Mouse (Mus musculus) midbrain, embryonic 14.5 days (tissue): Measurements from ENCODE around the gene Cox18. TPM values are rescaled to one million over a fixed set of nuclear protein-coding genes. Genes with fewer than 3 reads are reported as not detected.
"Not testable (repeated sequence)": the region's sequence is repeated elsewhere in the genome, so short reads cannot be mapped to it uniquely, and the experiment has no call there.

Experiments
- ATAC-seq: fragments of 200-750 bp; cut with Nextera tagmentation; 2 replicates; pipeline ENCODE4 v1.8.0; 2017; ENCODE audit warnings: moderate number of reproducible peaks, moderate library complexity; ENCODE audit not compliant: low FRiP score, low TSS enrichment
- DNase-seq: peaks from one replicate; pipeline ENCODE4 v3.0.0-alpha.2; 2015
- H3K27ac ChIP-seq: fragments of 300-500 bp; sonication (generic); replicated peaks from 2 replicates; pipeline ENCODE4 v1.5.1; 2014; ENCODE audit warnings: mild to moderate bottlenecking, low read depth, low read length, moderate library complexity
- H3K27me3 ChIP-seq: fragments of 300-500 bp; sonication (generic); 2 replicates; pipeline ENCODE4 v1.6.1; 2014; ENCODE audit warnings: low read length, control low read depth, mixed read lengths; ENCODE audit not compliant: control insufficient read depth, insufficient read depth
- H3K36me3 ChIP-seq: fragments of 300-500 bp; sonication (generic); 2 replicates; pipeline ENCODE4 v1.6.1; 2014; ENCODE audit warnings: low read length, control low read depth; ENCODE audit not compliant: control insufficient read depth, insufficient read depth
- H3K4me1 ChIP-seq: fragments of 300-500 bp; sonication (generic); 2 replicates; pipeline ENCODE4 v1.6.1; 2014; ENCODE audit warnings: mild to moderate bottlenecking, antibody characterized with exemption, low read length, control low read depth; ENCODE audit not compliant: control insufficient read depth, insufficient read depth
- H3K4me2 ChIP-seq: fragments of 300-500 bp; sonication (generic); 2 replicates; pipeline ENCODE4 v1.6.1; 2014; ENCODE audit warnings: mild to moderate bottlenecking, low read length, moderate library complexity
- H3K4me3 ChIP-seq: fragments of 300-500 bp; sonication (generic); replicated peaks from 2 replicates; pipeline ENCODE4 v1.5.1; 2014; ENCODE audit warnings: low read depth, low read length
- H3K9ac ChIP-seq: fragments of 300-500 bp; sonication (generic); replicated peaks from 2 replicates; pipeline ENCODE4 v1.6.1; 2014; ENCODE audit warnings: mild to moderate bottlenecking, low read length, moderate library complexity
- H3K9me3 ChIP-seq: fragments of 300-500 bp; sonication (generic); 2 replicates; pipeline ENCODE4 v1.6.1; 2016; ENCODE audit warnings: low read length, control low read depth, mixed read lengths; ENCODE audit not compliant: control insufficient read depth
- WGBS: fragments of 180-500 bp; shearing (Covaris S2); extraction: QIAGEN DNeasy Blood & Tissue Kit; methylation state at CpG from one replicate; pipeline ENCODE4 v1.1.7; 2014; 5-methylcytosine and 5-hydroxymethylcytosine counted together
- polyA plus RNA-seq: library from polyadenylated mRNA; unstranded; fragments of >200 nt; fragmentation: Nextera tagmentation; extraction: Ambion mirVana; gene quantifications from 2 replicates; pipeline ENCODE4 v1.2.1, GENCODE M21; 2014

The Cox18 gene
- 33.1 and 35.9 TPM in 2 replicates for polyA plus RNA-seq

GRCm38 (mm10) chr5:90223534-90224381 is at the start of gene Cox18:
TSS of gene Cox18 (minus strand) at chr5:90224001.
- under 1% methylated on average over 62 of the region's 62 CpGs for WGBS
- Histone ChIP-seq H3K36me3 (peaks cover 39% of the 10 kb centered on the region), H3K27me3 (no peaks in the 10 kb centered on the region), H3K9ac (peak within 1 kb of the TSS; percentile 80), H3K4me3 (peak within 1 kb of the TSS; percentile 76), H3K9me3 (no peaks in the 10 kb centered on the region), H3K4me1 (peaks cover 7% of the 10 kb centered on the region), H3K27ac (peak within 1 kb of the TSS; percentile 89), H3K4me2 (peak within 1 kb of the TSS; percentile 66)
- ATAC-seq: peak; percentile 98
- DNase-seq: peak; percentile 99

GRCm38 (mm10) chr5:90262230-90262629 is 38.4 kb upstream of the Cox18 start:
- not testable (repeated sequence) for H3K9ac ChIP-seq, H3K9me3 ChIP-seq, H3K27me3 ChIP-seq, H3K4me3 ChIP-seq, H3K4me1 ChIP-seq, DNase-seq, H3K27ac ChIP-seq, H3K4me2 ChIP-seq, ATAC-seq
- 93% methylated on average over 2 of the region's 2 CpGs for WGBS
- peaks cover 79% of the 10 kb centered on the region for H3K36me3 ChIP-seq

GRCm38 (mm10) chr5:90257023-90257422 is 33.2 kb upstream of the Cox18 start:
- H3K36me3 ChIP-seq: peaks cover 94% of the 10 kb centered on the region

GRCm38 (mm10) chr5:90247503-90247902 is 23.7 kb upstream of the Cox18 start:
- DNase-seq: no peak
- Histone ChIP-seq H3K27ac (no peak overlapping the region), H3K4me3 (no peak overlapping the region), H3K9me3 (no peaks in the 10 kb centered on the region), H3K27me3 (no peaks in the 10 kb centered on the region), H3K9ac (no peak overlapping the region), H3K36me3 (peaks cover 76% of the 10 kb centered on the region), H3K4me2 (no peak overlapping the region), H3K4me1 (no peaks in the 10 kb centered on the region)
- no peak for ATAC-seq

More at GRCm38 (mm10) chr5:90257023-90257422, 33.2 kb upstream of the Cox18 start:
- Histone ChIP-seq H3K27me3 (no peaks in the 10 kb centered on the region), H3K4me2 (no peak overlapping the region), H3K9me3 (no peaks in the 10 kb centered on the region), H3K4me3 (no peak overlapping the region), H3K27ac (no peak overlapping the region), H3K4me1 (no peaks in the 10 kb centered on the region), H3K9ac (no peak overlapping the region)
- 95% methylated on average over 3 of the region's 3 CpGs for WGBS
- ATAC-seq: no peak
- DNase-seq: no peak

- H3K9ac ChIP-seq: no peak overlapping the region
- no peak for ATAC-seq
- peaks cover 76% of the 10 kb centered on the region for H3K36me3 ChIP-seq
- H3K27ac ChIP-seq: no peak overlapping the region
- 92% methylated on average over 2 of the region's 2 CpGs for WGBS
- H3K4me3 ChIP-seq: no peak overlapping the region
- no peaks in the 10 kb centered on the region for H3K9me3 ChIP-seq
- H3K4me2 ChIP-seq: no peak overlapping the region
- H3K4me1 ChIP-seq: no peaks in the 10 kb centered on the region
- no peaks in the 10 kb centered on the region for H3K27me3 ChIP-seq
- DNase-seq: no peak
Measured at GRCm38 (mm10) chr5:90246987-90247386, 23.2 kb upstream of the Cox18 start.

GRCm38 (mm10) chr5:90246567-90246966 is 22.8 kb upstream of the Cox18 start:
- H3K4me2 ChIP-seq: no peak overlapping the region
- H3K27ac ChIP-seq: no peak overlapping the region
- no peak overlapping the region for H3K4me3 ChIP-seq
- DNase-seq (no peak), ATAC-seq (no peak)
- H3K36me3 ChIP-seq: peaks cover 74% of the 10 kb centered on the region
- no peaks in the 10 kb centered on the region for H3K27me3 ChIP-seq
- no peak overlapping the region for H3K9ac ChIP-seq
- no peaks in the 10 kb centered on the region for H3K9me3 ChIP-seq
- no peaks in the 10 kb centered on the region for H3K4me1 ChIP-seq
- 89% methylated on average over 4 of the region's 4 CpGs for WGBS

GRCm38 (mm10) chr5:90245416-90245815 is 21.6 kb upstream of the Cox18 start:
- WGBS: 89% methylated on average over 4 of the region's 4 CpGs
- H3K9me3 ChIP-seq: no peaks in the 10 kb centered on the region
- H3K27me3 ChIP-seq: no peaks in the 10 kb centered on the region
- H3K4me3 ChIP-seq: no peak overlapping the region
- ATAC-seq (no peak), DNase-seq (no peak)
- H3K36me3 ChIP-seq: peaks cover 71% of the 10 kb centered on the region
- no peak overlapping the region for H3K27ac ChIP-seq
- H3K4me2 ChIP-seq: no peak overlapping the region
- H3K9ac ChIP-seq: no peak overlapping the region
- no peaks in the 10 kb centered on the region for H3K4me1 ChIP-seq

GRCm38 (mm10) chr5:90235217-90235616 is 11.4 kb upstream of the Cox18 start:
- no peaks in the 10 kb centered on the region for H3K4me1 ChIP-seq
- no peak for ATAC-seq
- no peaks in the 10 kb centered on the region for H3K27me3 ChIP-seq
- no peak overlapping the region for H3K27ac ChIP-seq
- 98% methylated on average over 8 of the region's 8 CpGs for WGBS
- H3K4me3 ChIP-seq: no peak overlapping the region
- no peak overlapping the region for H3K4me2 ChIP-seq
- no peaks in the 10 kb centered on the region for H3K9me3 ChIP-seq
- no peak for DNase-seq
- H3K9ac ChIP-seq: no peak overlapping the region
- H3K36me3 ChIP-seq: peaks cover 78% of the 10 kb centered on the region

GRCm38 (mm10) chr5:90233305-90233704 is 9.5 kb upstream of the Cox18 start:
- Histone ChIP-seq H3K27me3 (no peaks in the 10 kb centered on the region), H3K4me3 (no peak overlapping the region), H3K4me2 (no peak overlapping the region), H3K9ac (no peak overlapping the region), H3K4me1 (no peaks in the 10 kb centered on the region), H3K9me3 (no peaks in the 10 kb centered on the region), H3K36me3 (peaks cover 82% of the 10 kb centered on the region), H3K27ac (no peak overlapping the region)
- ATAC-seq: no peak
- WGBS: 97% methylated on average over 4 of the region's 4 CpGs
- DNase-seq: no peak
